Mouse (Mus musculus) NIH3T3 (cell line): ENCODE measurements around the gene Gzme.
A peak's percentile ranks its signal among the peaks of the same experiment; 100 is the strongest.
"Not testable (repeated sequence)": the region's sequence is repeated elsewhere in the genome, so short reads cannot be mapped to it uniquely, and the experiment has no call there.

Experiments used
- DNase-seq: peaks from one replicate; pipeline ENCODE4 v3.0.0-alpha.2; 2012; ENCODE audit warnings: low read depth

Gene Gzme

GRCm38 (mm10) chr14:56120525-56120924 lies at the start of gene Gzme:
Gene Gzme (minus strand): TSS chr14:56120625.
- no peak for DNase-seq

GRCm38 (mm10) chr14:56168009-56168408 lies 47.6 kb upstream of the Gzme start:
- no peak for DNase-seq

DNA sequence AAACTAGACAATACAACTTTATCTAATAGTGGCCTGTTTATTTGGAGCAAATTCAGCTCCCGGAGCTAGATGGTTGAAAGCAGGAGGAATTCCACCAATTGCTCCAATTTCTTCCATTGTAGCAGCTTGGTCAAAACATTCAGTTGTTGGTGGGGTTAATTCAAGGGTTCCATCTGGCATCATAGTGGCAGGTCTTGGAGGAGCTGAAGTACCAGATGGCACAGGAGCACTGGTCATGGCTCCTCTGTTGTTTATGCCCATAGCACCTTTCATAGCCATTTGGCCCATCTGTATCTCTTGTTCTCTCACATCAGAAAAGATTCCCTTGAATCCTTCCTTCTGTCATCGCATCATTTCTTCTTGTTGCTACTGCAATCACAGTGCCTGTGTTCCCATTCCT lies 41.7 kb upstream of the Gzme start:
- DNase-seq: no peak

GRCm38 (mm10) chr14:56159479-56159878 lies 39.1 kb upstream of the Gzme start, which contains the start of gene Gzmg:
Gene Gzmg (minus strand): TSS chr14:56159579.
- DNase-seq: not testable (repeated sequence)

GRCm38 (mm10) chr14:56155340-56155739 lies 34.9 kb upstream of the Gzme start:
- DNase-seq: no peak

DNA sequence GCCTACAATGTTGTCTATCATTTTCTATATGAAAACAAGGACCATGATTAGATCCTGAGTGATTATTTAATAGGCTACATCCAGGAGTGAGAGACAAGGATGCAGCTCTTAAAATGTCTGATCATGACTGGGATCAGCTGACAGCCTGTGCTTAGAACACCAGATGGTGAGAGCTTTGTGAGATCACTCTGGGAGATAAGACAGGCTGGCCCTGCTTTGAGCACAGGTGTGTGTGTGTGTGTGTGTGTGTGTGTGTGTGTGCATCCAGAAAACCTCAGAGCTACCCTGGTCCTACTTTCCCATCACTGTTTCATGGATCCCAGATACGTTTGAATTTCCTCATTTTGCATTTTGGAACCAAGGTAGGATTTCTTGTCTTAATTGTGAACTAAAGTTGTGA lies 13.2 kb upstream of the Gzme start:
- DNase-seq: not testable (repeated sequence)

GRCm38 (mm10) chr14:56132508-56132907 lies 12.1 kb upstream of the Gzme start, which contains the start of gene Gzmd:
Gene Gzmd (minus strand): TSS chr14:56132608.
- not testable (repeated sequence) for DNase-seq

- peak; percentile 5 for DNase-seq
These were observed 7.9 kb upstream of the Gzme start for GRCm38 (mm10) chr14:56128341-56128740.

DNA sequence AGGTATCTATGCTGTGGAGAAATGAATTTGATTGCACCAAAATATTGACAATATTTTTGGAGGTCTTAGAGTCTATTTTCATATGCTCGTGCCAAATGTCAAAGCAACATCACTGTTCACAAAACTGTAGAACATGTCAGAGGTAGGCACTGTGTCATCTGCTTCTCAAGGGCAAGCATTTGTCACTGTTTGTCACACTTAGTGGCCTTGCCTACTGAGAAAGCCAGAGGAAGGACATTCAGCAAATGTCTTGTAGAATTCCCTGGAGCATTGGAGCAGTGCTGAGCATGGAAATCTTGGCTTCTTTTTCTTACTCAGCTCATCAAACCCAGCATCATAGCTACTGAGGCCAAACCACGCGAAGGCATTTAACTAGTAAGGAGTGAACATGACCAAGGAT lies 3.1 kb upstream of the Gzme start:
- no peak for DNase-seq

DNA sequence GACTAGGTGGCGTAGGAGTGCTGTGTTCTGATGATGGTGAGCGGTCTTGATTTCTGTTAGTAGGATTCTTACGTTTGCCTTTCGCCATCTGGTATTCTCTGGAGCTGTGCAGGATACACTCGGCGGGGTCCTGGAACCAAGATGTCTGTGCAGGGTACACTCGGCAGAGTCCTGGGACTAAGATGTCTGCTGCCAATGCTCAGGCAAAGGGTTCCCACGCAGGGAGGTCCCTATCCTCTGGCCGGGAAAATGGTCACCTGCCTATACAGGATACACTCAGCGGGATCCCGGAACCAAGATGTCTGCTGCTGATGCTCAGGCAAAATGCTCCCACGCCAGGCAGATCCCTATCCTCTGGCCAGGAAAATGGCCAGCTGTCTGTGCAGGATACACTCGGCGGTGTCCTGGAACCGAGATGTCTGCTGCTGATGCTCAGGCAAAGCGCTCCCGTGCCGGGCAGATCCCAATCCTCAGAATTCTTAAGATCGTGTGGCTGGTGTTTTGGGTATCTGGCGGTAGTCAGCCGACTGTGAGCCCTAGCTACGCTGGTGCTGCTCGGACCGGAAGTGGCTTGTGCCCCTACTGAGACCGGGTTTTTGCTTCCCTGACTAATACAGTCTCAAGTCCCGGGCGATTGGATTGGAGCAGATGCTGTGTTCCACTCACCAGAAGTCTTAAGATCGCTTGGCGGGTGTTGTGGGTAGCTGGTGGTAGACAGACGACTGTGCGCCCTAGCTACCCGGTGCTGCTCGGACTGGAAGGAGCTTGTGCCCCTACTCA lies 4.7 kb downstream of the Gzme start:
- DNase-seq: not testable (repeated sequence)

GRCm38 (mm10) chr14:56105447-56106180 lies 14.8 kb downstream of the Gzme start:
- no peak for DNase-seq

- no peak for DNase-seq
These were observed 15.4 kb downstream of the Gzme start for GRCm38 (mm10) chr14:56105016-56105415.

GRCm38 (mm10) chr14:56103452-56103851 lies 17.0 kb downstream of the Gzme start:
- no peak for DNase-seq

DNA sequence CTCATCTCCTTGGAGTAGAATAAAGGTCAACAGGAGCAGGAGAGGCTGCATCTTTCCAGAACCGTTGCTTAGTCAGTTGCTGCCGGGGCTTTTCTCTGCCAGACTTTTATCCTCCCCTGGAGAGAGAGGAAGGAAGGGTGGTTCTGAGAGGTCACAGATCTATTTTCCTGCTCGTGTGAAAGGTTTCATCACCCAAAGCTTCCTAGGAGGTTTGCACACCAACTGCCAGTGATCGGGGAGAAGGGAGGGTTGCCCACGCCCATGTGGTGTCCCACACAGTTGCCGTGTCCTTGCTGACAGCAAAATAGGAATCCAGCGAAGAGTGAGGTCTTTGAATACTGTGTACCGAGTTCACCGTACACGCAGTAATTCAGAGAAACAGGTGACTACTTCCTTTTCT lies 18.0 kb downstream of the Gzme start, which contains the start of gene Ctsg:
Gene Ctsg, minus strand, starts transcription at position 189 of the 400 bp plus-strand sequence.
- DNase-seq: no peak

DNA sequence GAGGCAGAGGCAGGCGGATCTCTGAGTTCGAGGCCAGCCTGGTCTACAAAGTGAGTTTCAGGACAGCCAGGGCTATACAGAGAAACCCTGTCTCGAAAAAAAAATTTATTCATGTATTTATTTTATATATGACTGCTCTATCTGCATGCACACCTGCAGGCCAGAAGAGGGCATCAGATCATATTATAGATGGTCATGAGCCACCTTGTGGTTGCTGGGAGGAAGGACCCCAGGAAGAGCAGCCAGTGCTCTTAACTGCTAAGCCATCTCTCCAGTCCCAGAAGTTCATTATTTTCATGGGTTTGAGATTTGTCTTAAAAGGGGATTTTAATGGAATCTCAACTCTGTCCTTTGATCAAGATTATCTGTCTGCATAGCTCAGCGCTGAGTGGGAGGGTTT lies 21.5 kb downstream of the Gzme start:
- DNase-seq: peak; percentile 35

DNA sequence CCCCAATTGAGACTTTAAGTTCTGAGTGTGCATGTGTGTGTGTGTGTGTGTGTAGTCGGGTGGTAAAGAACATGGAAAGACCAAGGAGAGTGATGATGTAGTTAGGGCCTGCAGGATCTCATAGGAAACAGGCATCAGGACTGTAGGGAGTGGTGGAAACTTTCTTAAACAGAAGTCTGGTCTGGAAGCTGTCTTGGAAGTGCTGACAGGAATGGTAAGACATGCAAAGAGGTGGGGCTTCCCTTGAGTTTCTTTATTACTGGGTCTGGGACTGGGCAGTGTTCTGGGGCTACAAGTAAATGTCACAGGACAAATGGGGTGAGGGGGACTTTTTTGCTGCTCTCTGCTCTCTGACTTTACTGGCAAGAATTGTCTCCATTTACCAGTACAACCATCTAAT lies 22.8 kb downstream of the Gzme start:
- no peak for DNase-seq

- no peak for DNase-seq
These were observed 27.1 kb downstream of the Gzme start for GRCm38 (mm10) chr14:56093353-56093752.

DNA sequence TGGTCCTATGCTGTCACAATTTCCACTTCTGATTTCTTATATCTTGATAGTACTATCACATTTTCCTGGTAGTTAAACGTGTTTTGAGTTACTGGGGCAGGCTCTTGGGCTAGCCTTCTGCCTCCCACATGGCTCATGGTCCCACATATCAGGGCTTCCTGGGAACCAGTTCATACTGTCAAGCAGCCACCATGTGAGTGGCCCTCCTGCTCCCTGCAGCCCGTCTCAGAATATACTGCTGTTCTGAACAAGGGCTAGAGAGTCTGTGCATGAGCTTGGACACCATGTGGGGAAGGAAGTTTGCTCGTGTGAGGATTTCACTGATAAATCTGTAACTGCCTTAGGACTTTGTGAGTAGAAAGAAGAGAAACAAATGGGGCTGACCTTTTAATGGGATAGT lies 33.7 kb downstream of the Gzme start:
- DNase-seq: no peak

DNA sequence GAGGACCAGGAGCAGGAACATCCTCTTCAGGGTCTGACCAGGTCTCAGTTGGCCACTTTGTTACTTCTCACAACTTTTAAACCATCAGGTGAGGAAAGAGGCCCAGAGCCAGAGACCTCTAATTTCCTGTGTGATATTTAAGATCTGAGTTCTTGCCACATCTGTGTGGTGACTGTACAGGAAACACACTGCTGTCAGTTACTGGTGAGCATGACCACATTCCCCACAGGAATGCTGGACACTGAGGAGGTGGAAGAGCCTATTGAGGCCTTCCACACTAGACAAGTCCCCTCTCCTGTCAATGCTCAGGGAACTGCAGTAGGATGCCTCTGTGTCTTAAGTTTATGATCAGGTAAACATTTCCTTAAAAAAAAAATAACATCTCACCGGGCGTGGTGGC lies 35.3 kb downstream of the Gzme start, which contains the start of gene Mcpt8:
Gene Mcpt8, minus strand, starts transcription at position 107 of the 400 bp plus-strand sequence.
- DNase-seq: no peak

DNA sequence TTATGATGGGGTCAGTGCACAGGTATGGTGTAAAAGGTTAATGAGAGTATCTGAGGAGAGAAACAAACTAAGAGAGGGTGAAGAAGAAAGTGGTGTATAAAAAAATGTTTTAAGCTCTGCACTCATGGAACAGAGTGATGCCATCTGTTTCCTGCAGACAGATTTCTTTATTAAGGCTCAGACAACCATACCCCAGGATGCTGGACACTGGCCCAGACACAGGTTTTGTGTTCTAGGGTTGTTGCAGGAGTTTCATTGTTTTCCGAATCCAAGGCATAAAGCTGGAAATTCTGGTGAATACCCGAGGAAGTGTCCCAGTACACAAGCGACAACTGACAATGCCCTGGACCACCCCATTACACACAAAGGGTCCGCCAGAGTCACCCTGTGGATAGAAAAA lies 38.4 kb downstream of the Gzme start:
- no peak for DNase-seq
